Mouse (Mus musculus) limb, embryonic 11.5 days (tissue): ENCODE results near the gene Tbcb. TPM values are rescaled to one million over a fixed set of nuclear protein-coding genes. Genes with fewer than 3 reads are reported as not detected.
"Not testable (repeated sequence)": the region's sequence is repeated elsewhere in the genome, so short reads cannot be mapped to it uniquely, and the experiment has no call there.

Experiments
- ATAC-seq: fragments of 200-750 bp; cut with Nextera tagmentation; 2 replicates; pipeline ENCODE4 v1.8.0; 2017; ENCODE audit warnings: low read depth; ENCODE audit not compliant: insufficient number of reproducible peaks, low FRiP score, low TSS enrichment
- DNase-seq: peaks from one replicate; pipeline ENCODE4 v3.0.0-alpha.2; 2015; ENCODE audit warnings: low spot score
- H3K27ac ChIP-seq: fragments of 300-500 bp; sonication (generic); replicated peaks from 2 replicates; pipeline ENCODE4 v1.5.1; 2014; ENCODE audit warnings: low read depth, mild to moderate bottlenecking, low read length
- H3K27me3 ChIP-seq: fragments of 300-500 bp; sonication (generic); 2 replicates; pipeline ENCODE4 v1.6.1; 2014; ENCODE audit warnings: mild to moderate bottlenecking, low read length, mixed read lengths; ENCODE audit not compliant: control insufficient read depth, insufficient read depth
- H3K36me3 ChIP-seq: fragments of 300-500 bp; sonication (generic); 2 replicates; pipeline ENCODE4 v1.6.1; 2014; ENCODE audit warnings: mild to moderate bottlenecking, low read length, moderate library complexity, mixed read lengths; ENCODE audit not compliant: control insufficient read depth, insufficient read depth
- H3K4me1 ChIP-seq: fragments of 300-500 bp; sonication (generic); 2 replicates; pipeline ENCODE4 v1.6.1; 2014; ENCODE audit warnings: low read length, mixed read lengths; ENCODE audit not compliant: control insufficient read depth, insufficient read depth
- H3K4me2 ChIP-seq: fragments of 300-500 bp; sonication (generic); 2 replicates; pipeline ENCODE4 v1.6.1; 2014; ENCODE audit warnings: low read depth, mild to moderate bottlenecking, moderate library complexity; ENCODE audit not compliant: severe bottlenecking
- H3K4me3 ChIP-seq: fragments of 300-500 bp; sonication (generic); 2 replicates; pipeline ENCODE4 v1.5.1; 2014; ENCODE audit warnings: low read depth, low read length
- H3K9ac ChIP-seq: fragments of 300-500 bp; sonication (generic); 2 replicates; pipeline ENCODE4 v1.6.1; 2014; ENCODE audit warnings: mild to moderate bottlenecking, low read length
- H3K9me3 ChIP-seq: fragments of 300-500 bp; sonication (generic); 2 replicates; pipeline ENCODE4 v1.6.1; 2016; ENCODE audit warnings: low read length; ENCODE audit not compliant: control insufficient read depth
- WGBS: fragments of 180-500 bp; shearing (Covaris S2); extraction: QIAGEN DNeasy Blood & Tissue Kit; methylation state at CpG from one replicate; pipeline ENCODE4 v1.1.7; 2014; 5-methylcytosine and 5-hydroxymethylcytosine counted together
- polyA plus RNA-seq: library from polyadenylated mRNA; unstranded; fragments of >200 nt; fragmentation: Nextera tagmentation; extraction: Ambion mirVana; gene quantifications from 2 replicates; pipeline ENCODE4 v1.2.1, GENCODE M21; 2014

Tbcb gene
- polyA plus RNA-seq, 1 experiment from 2014 or later: 241 TPM

- no peak overlapping the region for H3K9ac ChIP-seq
- H3K4me3 ChIP-seq: no peak overlapping the region
- 70% methylated on average over 13 of the region's 13 CpGs for WGBS
- H3K9me3 ChIP-seq: no peaks in the 10 kb centered on the region
- H3K4me1 ChIP-seq: no peaks in the 10 kb centered on the region
- H3K27me3 ChIP-seq: no peaks in the 10 kb centered on the region
- ATAC-seq (no peak), DNase-seq (no peak)
- H3K27ac ChIP-seq: no peak overlapping the region
- peaks cover 16% of the 10 kb centered on the region for H3K36me3 ChIP-seq
- no peak overlapping the region; the same call in 1 of the 2 replicates for H3K4me2 ChIP-seq
Measured at GRCm38 (mm10) chr7:30184641-30185348, 47.3 kb downstream of the Tbcb start.

GRCm38 (mm10) chr7:30183879-30184289, 48.2 kb downstream of the Tbcb start, which contains the start of gene Cox7a1:
Cox7a1 (plus strand) TSS chr7:30184144.
- peak; percentile 37; the same call in 1 of the 2 replicates for ATAC-seq
- H3K9ac ChIP-seq: no peak within 1 kb of the TSS
- no peaks in the 10 kb centered on the region for H3K4me1 ChIP-seq
- no peaks in the 10 kb centered on the region for H3K9me3 ChIP-seq
- H3K36me3 ChIP-seq: peaks cover 14% of the 10 kb centered on the region
- peak; percentile 73 for DNase-seq
- WGBS: under 1% methylated on average over 11 of the region's 11 CpGs
- H3K4me2 ChIP-seq: peak within 1 kb of the TSS; percentile 32
- no peak within 1 kb of the TSS for H3K4me3 ChIP-seq
- H3K27ac ChIP-seq: no peak within 1 kb of the TSS
- H3K27me3 ChIP-seq: no peaks in the 10 kb centered on the region

GRCm38 (mm10) chr7:30183189-30183588, 48.9 kb downstream of the Tbcb start:
- not testable (repeated sequence) for H3K4me1 ChIP-seq, H3K9me3 ChIP-seq, H3K4me3 ChIP-seq, ATAC-seq, DNase-seq, H3K27ac ChIP-seq, H3K9ac ChIP-seq, H3K4me2 ChIP-seq, H3K27me3 ChIP-seq
- WGBS: 67% methylated on average over 7 of the region's 7 CpGs
- peaks cover 16% of the 10 kb centered on the region for H3K36me3 ChIP-seq

GRCm38 (mm10) chr7:30181929-30182328, 50.1 kb downstream of the Tbcb start:
- not testable (repeated sequence) for DNase-seq, H3K9ac ChIP-seq, H3K4me3 ChIP-seq, H3K9me3 ChIP-seq, H3K4me2 ChIP-seq, H3K27me3 ChIP-seq, ATAC-seq, H3K4me1 ChIP-seq, H3K27ac ChIP-seq
- peaks cover 11% of the 10 kb centered on the region for H3K36me3 ChIP-seq
- 95% methylated on average over 9 of the region's 10 CpGs for WGBS

- DNase-seq (peak; percentile 85), ATAC-seq (no peak)
- H3K27me3 ChIP-seq: no peaks in the 10 kb centered on the region
- peaks cover 6% of the 10 kb centered on the region; the same call in 1 of the 2 replicates for H3K36me3 ChIP-seq
- no peak overlapping the region for H3K4me2 ChIP-seq
- 0 out of 2 replicates have a peak overlapping the region, but pooled peaks have one; percentile 5 for H3K4me3 ChIP-seq
- H3K9me3 ChIP-seq: no peaks in the 10 kb centered on the region
- 3% methylated on average over 4 of the region's 4 CpGs for WGBS
- no peaks in the 10 kb centered on the region for H3K4me1 ChIP-seq
- no peak overlapping the region for H3K9ac ChIP-seq
- no peak overlapping the region for H3K27ac ChIP-seq
Measured at GRCm38 (mm10) chr7:30181308-30181707, 50.8 kb downstream of the Tbcb start.

- WGBS: 87% methylated on average over 11 of the region's 11 CpGs
- Histone ChIP-seq H3K27ac (no peak overlapping the region), H3K9ac (no peak overlapping the region), H3K4me2 (no peak overlapping the region), H3K27me3 (no peaks in the 10 kb centered on the region), H3K9me3 (no peaks in the 10 kb centered on the region), H3K36me3 (0 out of 2 replicates have a peak, but pooled peaks cover 4% of the 10 kb centered on the region), H3K4me1 (no peaks in the 10 kb centered on the region), H3K4me3 (no peak overlapping the region)
- DNase-seq (no peak), ATAC-seq (no peak)
Measured at GRCm38 (mm10) chr7:30178256-30178655, 53.8 kb downstream of the Tbcb start.

GRCm38 (mm10) chr7:30176474-30176873, 55.6 kb downstream of the Tbcb start:
- Histone ChIP-seq H3K27me3 (no peaks in the 10 kb centered on the region), H3K4me3 (no peak overlapping the region), H3K9ac (no peak overlapping the region), H3K4me2 (no peak overlapping the region), H3K4me1 (no peaks in the 10 kb centered on the region), H3K9me3 (no peaks in the 10 kb centered on the region), H3K36me3 (0 out of 2 replicates have a peak, but pooled peaks cover 4% of the 10 kb centered on the region), H3K27ac (no peak overlapping the region)
- ATAC-seq (no peak), DNase-seq (no peak)
- 87% methylated on average over 12 of the region's 12 CpGs for WGBS
